Mouse (Mus musculus): ENCODE results near the gene Fignl2.

Fignl2 gene

GRCm38 (mm10) chr15:101011352-101011751 is 67.0 kb downstream of the Fignl2 start:
- DNase-seq (ENCODE audit: low spot score in 2 of 2), result no peak

GRCm38 (mm10) chr15:101008386-101009010 is 69.9 kb downstream of the Fignl2 start:
- DNase-seq (ENCODE audit: low spot score in 2 of 2), result no peak

- no peak for DNase-seq (ENCODE audit: low spot score in 2 of 2)
Observed at GRCm38 (mm10) chr15:101007236-101007635, 71.1 kb downstream of the Fignl2 start.

- no peak for DNase-seq (ENCODE audit: low spot score in 2 of 2)
Observed at GRCm38 (mm10) chr15:101006251-101007040, 71.9 kb downstream of the Fignl2 start.

DNA sequence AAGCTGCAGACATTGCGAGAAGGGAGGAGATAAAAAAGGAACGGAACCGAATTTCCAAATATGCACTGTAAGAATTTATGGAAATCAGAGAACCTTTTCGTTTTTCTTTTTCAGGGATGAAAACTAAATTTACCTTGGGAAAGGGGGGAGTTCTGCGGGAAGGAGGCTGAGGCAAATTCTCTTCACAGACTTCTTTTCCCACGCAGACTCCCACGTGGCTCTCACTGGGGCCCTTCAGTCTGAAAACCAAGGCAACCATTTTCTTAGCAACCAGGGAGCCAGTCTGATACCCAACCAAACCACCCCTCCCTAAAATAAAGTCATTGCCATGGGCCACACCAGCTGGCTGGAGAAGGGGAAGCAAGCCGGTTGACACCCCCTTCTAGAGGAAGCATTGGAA is 72.7 kb downstream of the Fignl2 start:
- no peak for DNase-seq (ENCODE audit: low spot score in 2 of 2)

DNA sequence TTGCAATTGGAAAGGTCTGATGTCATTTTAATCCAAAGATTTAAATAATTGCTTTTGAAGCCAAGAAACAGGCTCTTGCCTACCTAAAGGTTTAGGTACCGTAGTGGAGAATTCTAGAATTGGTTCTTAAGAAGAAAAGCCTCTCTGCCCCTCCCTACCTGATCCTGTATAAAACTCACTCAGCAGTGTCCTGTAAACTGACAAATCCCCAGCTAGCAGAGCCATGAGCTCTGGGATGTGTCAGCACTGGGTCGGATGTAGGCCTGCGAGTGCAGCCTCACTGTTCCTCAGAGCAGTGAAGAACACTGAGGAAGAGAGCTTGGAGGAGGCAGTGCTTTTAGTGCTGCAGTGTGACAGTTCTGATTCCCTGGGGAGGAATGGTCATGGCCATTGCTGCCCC is 73.8 kb downstream of the Fignl2 start:
- no peak for DNase-seq (ENCODE audit: low spot score in 2 of 2)

DNA sequence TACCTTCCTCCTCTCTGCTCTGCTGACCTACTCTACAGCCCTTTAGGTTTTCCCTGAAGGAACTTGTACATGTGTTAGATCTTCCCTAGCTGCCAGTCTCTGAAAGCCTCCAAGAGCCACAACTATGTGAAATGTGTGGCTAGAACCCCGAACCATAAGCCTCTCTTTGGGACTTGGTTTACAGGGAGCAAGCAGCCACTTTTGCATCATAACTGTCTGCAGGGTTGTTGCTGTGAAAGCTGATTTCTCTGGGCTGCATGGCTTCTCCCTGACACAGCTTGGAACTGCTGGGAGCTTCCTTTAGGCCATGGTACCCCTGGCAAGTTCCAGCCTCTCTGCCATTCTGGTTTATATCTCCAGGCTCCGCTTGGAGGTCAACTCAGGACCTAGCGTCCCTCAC is 75.9 kb downstream of the Fignl2 start:
- no peak for DNase-seq (ENCODE audit: low spot score in 2 of 2)

- no peak for DNase-seq (ENCODE audit: low spot score in 2 of 2)
Observed at GRCm38 (mm10) chr15:101001685-101002084, 76.7 kb downstream of the Fignl2 start.
